Mouse (Mus musculus) thymus, postnatal 36 days (tissue): ENCODE results near the gene Ncam2.

ENCODE experiments used
- DNase-seq, 2 experiments: peaks; one replicate each; pipeline ENCODE4 v3.0.0; 2022; ENCODE audit warnings: mixed read lengths in 2 of 2

Gene Ncam2

DNA sequence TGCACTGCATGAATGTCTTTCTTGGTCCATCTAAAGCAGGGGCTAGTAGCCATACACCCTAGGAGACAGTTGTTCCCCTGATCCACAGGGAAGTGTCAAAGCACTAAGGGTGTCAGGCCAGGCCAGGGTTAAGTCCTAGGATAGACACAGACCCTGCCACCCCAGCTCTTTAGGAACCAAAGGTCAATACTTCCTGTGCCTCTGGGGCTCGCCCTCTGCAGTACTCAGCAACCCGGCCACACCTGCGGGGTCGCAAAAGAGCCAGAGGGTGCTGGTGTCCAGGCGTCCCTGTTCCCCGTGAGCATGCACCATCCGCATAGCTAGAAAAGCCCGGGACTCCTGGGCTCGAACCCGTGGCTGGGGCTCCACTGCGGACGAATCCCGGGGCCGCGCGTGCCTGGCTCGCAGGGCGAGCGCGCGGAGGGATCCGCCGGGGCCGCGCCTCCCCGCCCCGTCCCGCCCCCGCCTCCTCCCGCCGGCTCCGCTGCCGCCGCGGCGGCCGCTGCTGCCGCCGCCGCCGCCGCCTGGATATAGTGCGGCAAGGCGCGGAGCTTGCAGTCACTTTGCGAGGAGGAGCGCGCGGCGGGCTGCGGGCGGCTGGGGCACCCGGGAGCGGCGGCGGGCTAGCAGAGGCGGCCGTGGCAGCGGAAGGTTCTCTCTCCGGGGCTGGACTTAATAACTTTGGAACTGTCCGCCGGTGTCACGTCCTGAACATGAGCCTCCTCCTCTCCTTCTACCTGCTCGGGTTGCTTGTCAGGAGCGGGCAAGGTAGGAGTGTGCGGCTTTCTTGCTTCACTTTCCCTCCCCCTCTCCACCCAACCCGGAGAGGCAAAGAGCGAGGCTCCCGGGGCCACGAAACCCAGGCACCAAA is at the start of gene Ncam2:
TSS of gene Ncam2 (plus strand) at position 497 of the 871 bp plus-strand sequence.
- DNase-seq, result peak; percentile 5 to 14

DNA sequence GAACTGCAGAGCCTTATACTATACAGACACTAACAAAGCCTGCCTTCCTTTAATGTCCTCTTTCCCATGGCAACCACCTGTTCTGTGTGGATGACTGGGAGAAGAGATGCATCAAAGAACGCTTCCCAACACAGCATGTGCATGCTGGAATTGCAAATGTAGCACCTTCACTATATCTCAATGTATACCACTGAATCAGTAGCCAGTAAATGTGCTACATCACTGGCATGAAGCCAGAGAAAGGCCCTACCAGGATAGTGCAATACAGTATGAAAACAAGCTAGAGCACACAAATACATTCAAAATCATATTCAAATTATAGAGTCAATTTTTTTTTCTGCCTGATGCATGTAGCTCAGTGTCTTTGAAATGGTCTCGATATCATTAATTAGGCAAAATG is 29.7 kb upstream of the Ncam2 start:
- DNase-seq, result no peak

GRCm38 (mm10) chr16:81175302-81175943 is 25.1 kb upstream of the Ncam2 start:
- DNase-seq, result no peak

DNA sequence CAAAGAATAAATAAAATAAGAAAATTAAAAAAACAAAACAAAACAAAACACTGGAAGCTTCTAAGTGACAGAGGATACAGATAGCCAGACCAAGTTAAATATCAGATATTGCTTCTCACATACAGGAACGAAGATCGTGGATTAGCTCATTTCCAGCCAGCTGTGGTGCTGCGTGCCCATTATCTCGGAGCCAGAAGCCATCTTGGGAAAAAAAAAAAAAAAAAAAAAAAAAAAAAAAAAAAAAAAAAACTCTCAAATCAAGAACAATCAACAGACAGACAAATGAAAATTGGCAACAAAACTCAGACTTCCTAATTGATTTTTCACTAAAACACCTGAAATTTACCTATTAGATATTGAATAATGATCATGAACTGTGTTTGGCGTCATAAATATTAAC is 20.7 kb upstream of the Ncam2 start:
- DNase-seq, result no peak

GRCm38 (mm10) chr16:81187579-81188179 is 12.8 kb upstream of the Ncam2 start:
- DNase-seq, result no peak

GRCm38 (mm10) chr16:81191621-81192020 is 8.9 kb upstream of the Ncam2 start:
- DNase-seq, result no peak

DNA sequence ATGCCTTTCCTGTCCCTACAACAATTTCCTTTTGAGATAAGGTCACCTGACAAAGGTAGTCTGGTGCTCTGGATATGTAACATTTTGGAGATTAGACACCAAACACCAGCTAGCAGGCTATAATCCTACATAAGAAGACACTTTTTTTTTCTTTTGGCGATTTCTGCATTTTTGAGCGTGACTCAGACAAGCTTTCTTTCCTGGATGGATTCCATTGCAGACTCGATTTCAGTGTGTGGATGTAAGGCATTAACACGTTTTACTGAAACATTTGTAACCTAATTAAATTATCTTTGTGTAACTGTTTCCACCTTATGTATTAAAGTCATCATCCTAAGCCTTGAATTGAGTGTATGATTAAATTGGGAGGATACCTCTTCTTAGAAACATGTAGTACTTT is 7.9 kb upstream of the Ncam2 start:
- no peak for DNase-seq

DNA sequence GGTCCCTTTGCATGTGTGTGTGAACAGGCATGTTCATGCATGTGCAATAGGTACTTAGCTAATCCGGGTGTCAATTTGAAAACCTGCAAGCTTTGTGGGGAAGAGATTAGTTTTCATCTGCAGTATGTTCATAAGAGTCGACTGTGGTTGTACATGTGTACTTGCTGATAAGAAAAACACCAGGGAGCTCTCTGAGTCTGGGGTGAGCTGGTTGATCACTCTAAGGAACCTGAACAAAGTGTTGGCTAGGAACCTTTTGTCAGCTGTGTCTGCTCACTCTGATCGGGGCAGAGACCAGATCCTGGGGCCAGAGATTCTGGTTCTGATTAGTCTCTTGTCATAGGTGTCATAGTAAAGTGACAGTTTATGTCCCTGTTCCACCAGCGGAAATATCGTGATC is 1.0 kb upstream of the Ncam2 start:
- no peak for DNase-seq

DNA sequence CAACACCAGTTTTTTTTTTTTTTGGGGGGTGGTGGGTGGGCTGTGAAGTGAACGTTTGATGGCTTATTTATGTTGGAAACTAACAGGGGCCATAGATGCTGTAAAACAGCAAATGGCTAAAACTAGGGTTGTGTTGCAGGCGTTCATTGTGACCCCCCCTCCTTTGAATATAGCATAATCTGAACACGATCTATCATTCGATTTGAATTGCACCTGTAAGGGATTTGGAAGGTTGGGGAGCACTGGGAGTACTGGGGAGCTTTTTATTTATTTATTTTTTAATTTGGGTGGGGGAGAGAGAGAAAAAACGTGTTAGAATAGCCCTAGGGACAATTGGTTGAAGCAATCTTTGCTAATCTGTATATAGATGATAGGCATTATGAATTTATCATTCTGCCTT is 974 bp downstream of the Ncam2 start:
- no peak for DNase-seq

DNA sequence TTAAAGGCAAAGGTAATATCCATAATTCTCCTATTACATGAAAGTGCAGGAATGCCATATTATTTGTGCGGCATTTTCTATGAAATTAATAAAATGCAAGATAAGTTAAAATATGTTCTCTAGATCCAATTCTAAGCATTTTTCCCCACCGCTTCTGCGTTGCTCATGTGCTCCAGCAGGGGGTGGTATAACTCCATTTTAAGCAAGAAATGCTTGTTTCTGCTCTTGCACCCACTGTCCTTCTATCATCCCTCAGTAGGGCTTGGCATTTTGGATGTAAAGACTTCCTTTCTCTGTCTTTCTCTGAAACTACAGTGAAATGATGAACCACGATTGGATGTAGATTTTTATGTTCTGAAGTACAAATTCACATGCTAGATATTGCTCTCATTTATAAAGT is 1.5 kb downstream of the Ncam2 start:
- no peak for DNase-seq

DNA sequence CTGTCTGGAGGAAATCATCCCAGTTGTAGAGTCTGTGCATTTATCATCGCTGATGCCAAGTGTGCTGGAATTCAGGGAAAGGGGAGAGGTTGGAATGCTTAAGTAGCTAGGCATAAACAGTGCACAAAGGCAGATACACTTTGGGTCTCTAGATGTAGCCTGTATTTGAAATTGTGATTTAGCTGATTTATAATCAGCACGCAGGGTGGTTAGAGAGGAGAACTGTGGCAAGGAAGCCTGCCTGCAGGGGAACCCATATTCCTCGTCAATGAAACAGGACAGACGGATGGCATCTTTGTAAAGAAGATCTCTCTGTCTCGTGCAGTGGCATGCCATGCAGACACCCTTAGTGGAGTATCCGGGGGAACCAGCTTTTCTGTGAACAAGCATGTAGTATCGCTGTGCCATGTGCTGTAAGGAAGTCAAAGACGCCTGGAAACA is 2.2 kb downstream of the Ncam2 start:
- DNase-seq, result no peak

- DNase-seq, result no peak
These were observed 4.0 kb downstream of the Ncam2 start for GRCm38 (mm10) chr16:81204405-81205034.

DNA sequence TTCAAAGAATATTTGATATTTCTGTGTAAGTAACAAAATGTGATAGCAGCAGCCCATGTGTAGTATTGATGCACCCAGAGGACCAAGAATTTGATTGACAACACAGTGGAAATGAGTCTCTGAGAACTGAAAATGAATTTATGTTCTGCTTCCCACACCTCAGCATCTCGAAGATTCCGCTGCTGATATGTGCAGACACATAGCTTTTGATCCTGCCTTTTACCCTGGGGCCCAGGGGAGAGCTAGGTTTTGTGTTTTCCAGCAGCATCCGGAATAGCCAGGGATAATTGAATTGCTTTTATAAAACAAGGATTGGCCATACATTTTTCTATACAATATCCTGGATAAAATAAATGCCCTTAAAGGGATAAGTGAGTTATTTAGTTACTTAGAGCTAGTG is 20.7 kb downstream of the Ncam2 start:
- DNase-seq, result no peak

- no peak for DNase-seq
These were observed 23.3 kb downstream of the Ncam2 start for GRCm38 (mm10) chr16:81223841-81224240.

GRCm38 (mm10) chr16:81224253-81224652 is 23.8 kb downstream of the Ncam2 start:
- DNase-seq, result no peak

- DNase-seq, result no peak
These were observed 54.4 kb downstream of the Ncam2 start for GRCm38 (mm10) chr16:81254875-81255274.

DNA sequence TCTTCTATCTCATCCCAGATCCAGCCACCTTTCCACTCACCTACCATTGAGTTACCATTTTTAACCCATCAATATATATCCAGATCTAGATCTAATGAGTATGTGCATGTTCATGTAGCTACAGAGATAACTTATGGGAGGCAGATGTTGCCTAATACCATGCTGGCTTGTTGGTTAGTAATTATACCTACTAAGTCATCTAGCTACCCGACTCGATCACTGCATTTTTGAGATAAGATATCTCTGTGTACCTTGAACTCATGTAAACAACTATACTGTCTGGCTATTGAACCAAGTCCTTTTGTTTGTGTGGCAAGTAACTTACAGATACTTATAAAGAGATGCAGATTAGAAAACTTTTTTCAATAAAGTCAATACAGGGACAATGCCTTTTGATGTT is 59.9 kb downstream of the Ncam2 start:
- DNase-seq, result no peak

DNA sequence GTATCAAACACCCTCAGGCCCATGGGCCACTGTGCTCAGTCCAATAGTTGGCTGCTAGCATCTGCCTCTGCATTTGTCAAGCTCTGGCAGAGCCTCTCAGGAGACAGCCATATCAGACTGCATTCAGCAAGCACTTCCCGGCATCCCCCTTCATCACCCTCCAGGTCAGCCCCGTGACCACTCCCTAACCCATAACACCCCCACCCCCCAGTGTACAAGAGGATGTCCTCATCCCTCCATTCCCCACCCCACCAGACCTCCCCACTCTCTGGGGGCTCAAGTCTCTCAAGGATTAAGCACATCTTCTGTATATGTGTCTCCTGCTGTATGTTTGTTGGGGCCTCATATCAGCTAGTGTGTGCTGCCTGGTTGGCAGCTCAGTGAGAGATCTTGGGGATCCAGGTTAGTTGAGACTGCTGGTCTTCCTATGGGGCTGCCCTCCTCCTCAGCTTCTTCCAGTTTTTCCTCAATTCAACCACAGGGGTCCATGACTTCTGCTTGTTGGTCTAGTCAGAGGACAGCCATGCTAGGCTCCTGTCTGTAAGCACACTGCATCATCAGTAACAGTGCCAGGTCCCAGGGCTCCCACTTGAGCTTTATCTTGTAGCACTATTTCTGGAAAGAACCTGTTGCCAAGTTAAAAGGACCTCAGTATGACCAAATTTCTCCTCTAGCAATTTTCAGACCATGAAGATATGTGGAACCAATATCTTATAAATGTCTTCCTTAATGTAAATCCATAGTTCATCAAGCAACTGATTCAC is 73.3 kb downstream of the Ncam2 start:
- no peak for DNase-seq

DNA sequence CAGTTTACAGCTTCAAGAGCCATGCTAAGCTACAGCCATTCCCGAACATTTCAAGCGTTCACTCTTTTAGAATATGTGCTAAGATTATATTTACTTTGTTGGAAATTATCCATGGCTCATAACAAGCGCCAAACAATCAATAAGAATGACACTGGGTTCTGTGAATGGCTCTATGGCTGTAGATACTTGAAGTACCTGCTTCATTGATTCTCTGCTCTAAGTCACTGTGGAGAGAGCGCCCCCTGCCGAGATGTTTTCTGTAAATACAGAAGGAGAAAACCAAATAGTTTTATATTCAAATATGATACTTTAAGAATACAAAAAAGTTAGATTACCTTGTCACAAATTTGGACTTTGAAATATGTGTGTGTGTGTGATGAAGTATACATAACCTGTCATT is 83.7 kb downstream of the Ncam2 start:
- DNase-seq, result no peak

- DNase-seq, result no peak
These were observed 84.7 kb downstream of the Ncam2 start for GRCm38 (mm10) chr16:81284859-81285837.

- DNase-seq, result no peak
These were observed 85.4 kb downstream of the Ncam2 start for GRCm38 (mm10) chr16:81285882-81286281.
